Mouse (Mus musculus) spleen, adult 2 months (tissue): ENCODE results near the gene Sord.

Experiments
- CTCF ChIP-seq: fragments of 200-500 bp; IDR thresholded peaks from 2 replicates; pipeline ENCODE4 v1.5.1; 2011; ENCODE audit warnings: mild to moderate bottlenecking, inconsistent platforms; ENCODE audit not compliant: insufficient read depth, insufficient read length, insufficient replicate concordance; ENCODE audit errors: extremely low read depth
- POLR2A ChIP-seq: fragments of 200-500 bp; IDR thresholded peaks from 2 replicates; pipeline ENCODE4 v1.6.1; 2011; ENCODE audit warnings: low read depth, low read length, inconsistent platforms

- TF ChIP-seq POLR2A = no peak
- peak; percentile 75; the same call in 1 of the 2 replicates for TF ChIP-seq CTCF
Measured at GRCm38 (mm10) chr2:122243671-122244131, 9.2 kb downstream of the Sord start.
